Mouse (Mus musculus): ENCODE results near the gene Slc26a3. TPM values are rescaled to one million over a fixed set of nuclear protein-coding genes. Genes with fewer than 3 reads are reported as not detected.

Gene Slc26a3
- total RNA-seq (2014; rRNA removed; ENCODE audit: low replicate concordance) (1.9 TPM in 1 of 2 replicates, not detected in the other), polyA plus RNA-seq (2015; fragmentation: Nextera tagmentation; extraction: Ambion mirVana) (0.72 and 0.75 TPM in 2 replicates)

DNA sequence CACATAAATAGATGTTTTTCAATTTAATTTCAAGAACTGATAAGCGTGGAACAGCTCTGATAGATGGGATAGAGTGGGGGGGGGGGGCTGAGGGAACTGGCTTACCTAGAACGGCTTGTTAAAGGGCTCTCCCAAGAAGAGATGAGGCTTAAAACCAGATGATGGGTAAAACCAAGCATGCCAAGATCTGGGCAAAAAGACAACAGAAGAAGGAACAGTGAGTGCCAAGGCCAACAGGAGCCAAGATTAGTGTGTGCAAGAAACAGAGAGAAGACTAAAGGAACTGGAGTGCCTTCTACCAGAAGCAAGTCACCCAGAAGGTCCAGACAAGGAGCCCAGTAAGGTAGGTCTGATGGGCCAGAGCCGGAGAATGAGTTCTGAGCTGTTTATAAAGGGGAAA lies at the start of gene Slc26a3:
TSS of gene Slc26a3 (plus strand) at position 301 of the 400 bp plus-strand sequence.
- TF ChIP-seq EP300 (IDR thresholded peaks at IDR 0.05; ENCODE audit: low read depth): no peak
- TF ChIP-seq CTCF (IDR thresholded peaks at IDR 0.05; ENCODE audit: low read depth): no peak
- no peaks in the 10 kb centered on the region for H3K4me1 ChIP-seq (ENCODE audit: control insufficient read depth, insufficient read depth)
- H3K9me3 ChIP-seq (replicated peaks; ENCODE audit: control insufficient read depth, low read length): no peaks in the 10 kb centered on the region
- DNase-seq (ENCODE audit: low spot score) (no peak), ATAC-seq (ENCODE audit: insufficient read depth, low read depth) (no peak)
- no peak within 1 kb of the TSS for H3K27ac ChIP-seq (ENCODE audit: low read depth)
- H3K4me2 ChIP-seq (ENCODE audit: low read depth, low read length): no peak within 1 kb of the TSS
- no peaks in the 10 kb centered on the region for H3K27me3 ChIP-seq (ENCODE audit: control insufficient read depth, insufficient read depth, low read length)
- no peak within 1 kb of the TSS for H3K4me3 ChIP-seq (ENCODE audit: low read depth, low read length)
- no peak within 1 kb of the TSS for H3K9ac ChIP-seq (replicated peaks; ENCODE audit: low read depth, low read length)
- 81% methylated on average over 3 of the region's 3 CpGs for WGBS
- H3K36me3 ChIP-seq (replicated peaks; ENCODE audit: control insufficient read depth, insufficient read depth, low read length): no peaks in the 10 kb centered on the region

GRCm38 (mm10) chr12:31350191-31350943 lies 40.3 kb upstream of the Slc26a3 start:
- TF ChIP-seq CTCF (IDR thresholded peaks at IDR 0.05; ENCODE audit: low read depth) (no peak), EP300 (IDR thresholded peaks at IDR 0.05; ENCODE audit: low read depth) (no peak)
- Histone ChIP-seq H3K9me3 (replicated peaks; ENCODE audit: control insufficient read depth, low read length) (no peaks in the 10 kb centered on the region), H3K36me3 (replicated peaks; ENCODE audit: control insufficient read depth, insufficient read depth, low read length) (peaks cover 25% of the 10 kb centered on the region), H3K4me2 (ENCODE audit: low read depth, low read length) (peak overlapping the region; percentile 86), H3K4me3 (ENCODE audit: low read depth, low read length) (peak overlapping the region; percentile 88), H3K4me1 (ENCODE audit: control insufficient read depth, insufficient read depth) (peaks cover 5% of the 10 kb centered on the region; the same call in 1 of the 2 replicates), H3K9ac (replicated peaks; ENCODE audit: low read depth, low read length) (peak overlapping the region; percentile 97), H3K27me3 (ENCODE audit: control insufficient read depth, insufficient read depth, low read length) (no peaks in the 10 kb centered on the region), H3K27ac (ENCODE audit: low read depth) (peak overlapping the region; percentile 94)
- ATAC-seq (ENCODE audit: insufficient read depth, low read depth) (0 out of 2 replicates have a peak, but pooled peaks have one; percentile 7), DNase-seq (ENCODE audit: low spot score) (no peak)
- 19% methylated on average over 15 of the region's 15 CpGs for WGBS

DNA sequence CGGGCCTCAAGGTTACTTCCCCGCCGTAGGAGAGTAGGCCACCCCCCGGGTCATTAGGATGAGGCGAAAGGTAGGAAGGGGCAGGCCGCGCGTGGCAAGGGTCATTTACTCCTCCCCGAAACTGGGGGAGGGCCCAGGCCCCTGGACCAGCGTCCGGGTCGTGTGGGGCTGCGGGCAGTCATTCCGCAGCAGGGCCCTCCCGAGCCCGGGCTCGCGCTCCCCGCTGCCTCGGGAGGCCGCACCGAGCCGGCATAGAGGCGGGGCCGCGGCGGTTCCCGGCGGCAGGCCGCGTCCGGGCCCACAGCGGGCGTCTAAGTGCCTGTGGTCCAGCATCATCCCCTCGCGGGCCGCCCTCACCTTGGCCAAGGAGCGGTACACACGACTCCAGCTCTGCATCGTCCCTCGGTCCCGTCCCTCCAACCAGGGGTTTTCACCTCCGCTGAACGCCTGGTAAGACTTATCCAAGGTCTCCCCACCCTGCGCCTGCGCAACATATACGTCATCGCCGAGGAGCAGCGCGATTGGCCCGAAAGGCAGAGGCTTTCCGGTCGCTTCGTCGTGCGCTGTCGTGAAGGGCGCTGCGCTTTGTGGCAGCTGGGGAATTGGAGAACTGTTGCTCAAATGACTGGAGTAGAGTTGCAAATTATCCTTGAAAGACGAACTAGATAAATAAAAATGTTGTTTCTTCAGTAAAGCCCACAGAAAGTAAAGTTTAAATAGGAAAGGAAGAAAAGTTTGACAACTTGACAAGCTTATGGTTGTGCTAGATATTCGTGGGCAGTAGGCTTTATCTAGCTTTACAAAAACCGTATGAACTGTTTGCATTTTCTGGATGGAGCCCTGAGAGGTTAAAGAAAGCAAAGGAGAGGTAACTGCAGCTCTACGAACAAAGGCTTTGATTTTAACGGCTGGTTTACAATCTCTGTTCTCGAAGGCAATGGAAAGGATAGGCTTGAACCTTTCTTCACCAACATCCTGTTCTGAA lies 39.4 kb upstream of the Slc26a3 start, which contains the start of gene Dld:
TSS of gene Dld (minus strand) at position 510 of the 985 bp plus-strand sequence.
- WGBS: 7% methylated on average over 53 of the region's 66 CpGs
- Histone ChIP-seq H3K4me1 (ENCODE audit: control insufficient read depth, insufficient read depth) (peaks cover 5% of the 10 kb centered on the region; the same call in 1 of the 2 replicates), H3K4me2 (ENCODE audit: low read depth, low read length) (peak within 1 kb of the TSS; percentile 86), H3K36me3 (replicated peaks; ENCODE audit: control insufficient read depth, insufficient read depth, low read length) (peaks cover 25% of the 10 kb centered on the region), H3K9me3 (replicated peaks; ENCODE audit: control insufficient read depth, low read length) (peaks cover 4% of the 10 kb centered on the region; the same call in 1 of the 2 replicates), H3K4me3 (ENCODE audit: low read depth, low read length) (peak within 1 kb of the TSS; percentile 88), H3K27me3 (ENCODE audit: control insufficient read depth, insufficient read depth, low read length) (no peaks in the 10 kb centered on the region), H3K27ac (ENCODE audit: low read depth) (peak within 1 kb of the TSS; percentile 94), H3K9ac (replicated peaks; ENCODE audit: low read depth, low read length) (peak within 1 kb of the TSS; percentile 97)
- TF ChIP-seq CTCF (IDR thresholded peaks at IDR 0.05; ENCODE audit: low read depth) (no peak), EP300 (IDR thresholded peaks at IDR 0.05; ENCODE audit: low read depth) (no peak)
- ATAC-seq (ENCODE audit: insufficient read depth, low read depth): peak; percentile 99
- peak; percentile 96 for DNase-seq (ENCODE audit: low spot score)

- ATAC-seq (ENCODE audit: insufficient read depth, low read depth) (peak; percentile 62), DNase-seq (ENCODE audit: low spot score) (peak; percentile 37)
- Histone ChIP-seq H3K4me2 (ENCODE audit: low read depth, low read length) (no peak overlapping the region), H3K4me3 (ENCODE audit: low read depth, low read length) (no peak overlapping the region), H3K36me3 (replicated peaks; ENCODE audit: control insufficient read depth, insufficient read depth, low read length) (no peaks in the 10 kb centered on the region), H3K9me3 (replicated peaks; ENCODE audit: control insufficient read depth, low read length) (no peaks in the 10 kb centered on the region), H3K4me1 (ENCODE audit: control insufficient read depth, insufficient read depth) (no peaks in the 10 kb centered on the region; the same call in 1 of the 2 replicates), H3K9ac (replicated peaks; ENCODE audit: low read depth, low read length) (no peak overlapping the region), H3K27ac (ENCODE audit: low read depth) (peak overlapping the region; percentile 21; the same call in 1 of the 2 replicates), H3K27me3 (ENCODE audit: control insufficient read depth, insufficient read depth, low read length) (no peaks in the 10 kb centered on the region)
- WGBS: 19% methylated on average over 3 of the region's 3 CpGs
- TF ChIP-seq EP300 (IDR thresholded peaks at IDR 0.05; ENCODE audit: low read depth): no peak
- TF ChIP-seq CTCF (IDR thresholded peaks at IDR 0.05; ENCODE audit: low read depth): no peak
Measured at GRCm38 (mm10) chr12:31366428-31366827, 24.2 kb upstream of the Slc26a3 start.

- ATAC-seq (ENCODE audit: insufficient read depth, low read depth) (no peak), DNase-seq (ENCODE audit: low spot score) (no peak)
- Histone ChIP-seq H3K4me1 (ENCODE audit: control insufficient read depth, insufficient read depth) (no peaks in the 10 kb centered on the region; the same call in 1 of the 2 replicates), H3K9ac (replicated peaks; ENCODE audit: low read depth, low read length) (no peak overlapping the region), H3K9me3 (replicated peaks; ENCODE audit: control insufficient read depth, low read length) (no peaks in the 10 kb centered on the region), H3K27me3 (ENCODE audit: control insufficient read depth, insufficient read depth, low read length) (no peaks in the 10 kb centered on the region), H3K4me3 (ENCODE audit: low read depth, low read length) (no peak overlapping the region), H3K27ac (ENCODE audit: low read depth) (no peak overlapping the region), H3K36me3 (replicated peaks; ENCODE audit: control insufficient read depth, insufficient read depth, low read length) (no peaks in the 10 kb centered on the region), H3K4me2 (ENCODE audit: low read depth, low read length) (no peak overlapping the region)
- no peak for TF ChIP-seq EP300 (IDR thresholded peaks at IDR 0.05; ENCODE audit: low read depth)
- TF ChIP-seq CTCF (IDR thresholded peaks at IDR 0.05; ENCODE audit: low read depth): no peak
- WGBS: 81% methylated on average over 5 of the region's 5 CpGs
Measured at GRCm38 (mm10) chr12:31367721-31368120, 22.9 kb upstream of the Slc26a3 start.
